Mouse (Mus musculus) intestine, embryonic 16.5 days (tissue): ENCODE measurements around the gene Slc6a9. TPM values are rescaled to one million over a fixed set of nuclear protein-coding genes. Genes with fewer than 3 reads are reported as not detected.

ENCODE experiments used
- ATAC-seq: fragments of 200-750 bp; cut with Nextera tagmentation; 2 replicates; pipeline ENCODE4 v1.8.0; 2017; ENCODE audit warnings: moderate TSS enrichment, moderate library complexity
- H3K27ac ChIP-seq: fragments of 300-500 bp; sonication (generic); 2 replicates; pipeline ENCODE4 v1.5.1; 2014; ENCODE audit warnings: mild to moderate bottlenecking, low read length
- H3K27me3 ChIP-seq: fragments of 300-500 bp; sonication (generic); replicated peaks from 2 replicates; pipeline ENCODE4 v1.6.1; 2014; ENCODE audit warnings: low read length, control low read depth, mixed read lengths; ENCODE audit not compliant: control insufficient read depth, insufficient read depth
- H3K36me3 ChIP-seq: fragments of 300-500 bp; sonication (generic); 2 replicates; pipeline ENCODE4 v1.6.1; 2014; ENCODE audit warnings: low read length, control low read depth; ENCODE audit not compliant: control insufficient read depth, insufficient read depth
- H3K4me1 ChIP-seq: fragments of 300-500 bp; sonication (generic); 2 replicates; pipeline ENCODE4 v1.6.1; 2014; ENCODE audit warnings: low read length, control low read depth, mixed read lengths; ENCODE audit not compliant: control insufficient read depth, insufficient read depth
- H3K4me2 ChIP-seq: fragments of 300-500 bp; sonication (generic); 2 replicates; pipeline ENCODE4 v1.6.1; 2014; ENCODE audit warnings: low read depth, low read length, control low read depth
- H3K4me3 ChIP-seq: fragments of 300-500 bp; sonication (generic); 2 replicates; pipeline ENCODE4 v1.5.1; 2014; ENCODE audit warnings: mild to moderate bottlenecking, low read length
- H3K9ac ChIP-seq: fragments of 300-500 bp; sonication (generic); 2 replicates; pipeline ENCODE4 v1.6.1; 2014; ENCODE audit warnings: low read depth, low read length
- H3K9me3 ChIP-seq: fragments of 300-500 bp; sonication (generic); 2 replicates; pipeline ENCODE4 v1.6.1; 2016; ENCODE audit warnings: low read length, control low read depth; ENCODE audit not compliant: control insufficient read depth
- WGBS: fragments of 180-500 bp; shearing (Covaris S2); extraction: QIAGEN DNeasy Blood & Tissue Kit; methylation state at CpG from one replicate; pipeline ENCODE4 v1.1.7; 2014; 5-methylcytosine and 5-hydroxymethylcytosine counted together
- polyA plus RNA-seq: library from polyadenylated mRNA; unstranded; fragments of >200 nt; fragmentation: Nextera tagmentation; extraction: Ambion mirVana; gene quantifications from 2 replicates; pipeline ENCODE4 v1.2.1, GENCODE M21; 2015

Gene Slc6a9
- 10.1 and 10.8 TPM in 2 replicates for polyA plus RNA-seq

DNA sequence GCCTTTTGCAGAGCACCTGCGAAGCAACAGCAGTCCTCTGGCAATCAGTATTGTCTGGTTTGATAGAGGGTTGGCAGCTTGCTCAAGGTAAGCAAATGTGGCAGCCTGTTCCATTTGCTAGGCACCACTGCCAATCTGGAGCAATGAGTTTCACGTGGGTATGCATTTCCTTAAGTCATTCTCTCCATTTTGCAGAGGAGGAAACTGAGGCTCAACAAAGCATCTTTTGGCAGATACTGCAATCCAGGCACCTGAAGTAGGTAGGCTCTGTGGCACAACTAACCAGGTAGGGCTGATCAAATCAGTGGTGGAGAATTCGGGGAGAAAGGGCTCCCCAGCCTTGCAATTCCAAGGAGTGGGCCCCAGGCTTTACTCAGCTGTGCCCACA, at the start of gene Slc6a9:
TSS of gene Slc6a9 (plus strand) at position 50 of the 388 bp plus-strand sequence.
- no peak for ATAC-seq
- peak within 1 kb of the TSS; percentile 90 for H3K27ac ChIP-seq
- H3K9ac ChIP-seq, result peak within 1 kb of the TSS; percentile 82
- peaks cover 33% of the 10 kb centered on the region for H3K4me1 ChIP-seq
- H3K9me3 ChIP-seq, result no peaks in the 10 kb centered on the region
- WGBS, result 38% methylated on average over 3 of the region's 3 CpGs
- H3K36me3 ChIP-seq, result no peaks in the 10 kb centered on the region
- H3K4me2 ChIP-seq, result peak within 1 kb of the TSS; percentile 86
- no peaks in the 10 kb centered on the region for H3K27me3 ChIP-seq
- peak within 1 kb of the TSS; percentile 73 for H3K4me3 ChIP-seq

DNA sequence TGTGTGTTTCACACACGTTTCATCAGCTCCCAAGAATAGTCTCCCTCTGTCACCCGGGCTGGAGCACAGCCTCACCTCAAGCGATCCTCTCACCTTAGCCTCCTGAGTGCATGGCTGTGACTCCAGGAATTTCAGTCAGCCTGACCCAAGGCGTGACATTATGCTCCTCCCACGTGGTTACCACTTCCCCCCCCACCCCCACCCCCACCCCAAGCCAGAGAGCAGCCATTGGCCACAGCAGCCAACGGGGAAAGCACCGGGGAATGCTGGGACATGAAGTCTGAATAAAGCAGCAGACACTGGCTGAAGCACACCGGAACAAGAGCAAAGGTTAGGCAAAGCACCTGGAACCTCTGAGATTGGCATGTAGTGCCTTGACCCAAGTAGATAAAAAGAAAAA, 47.3 kb upstream of the Slc6a9 start:
- WGBS, result 27% methylated on average over 8 of the region's 8 CpGs
- Histone ChIP-seq H3K27ac (no peak overlapping the region), H3K9ac (no peak overlapping the region), H3K4me3 (no peak overlapping the region), H3K36me3 (no peaks in the 10 kb centered on the region), H3K4me2 (peak overlapping the region; percentile 16; the same call in 1 of the 2 replicates), H3K27me3 (no peaks in the 10 kb centered on the region), H3K4me1 (no peaks in the 10 kb centered on the region), H3K9me3 (no peaks in the 10 kb centered on the region)
- ATAC-seq, result peak; percentile 91

DNA sequence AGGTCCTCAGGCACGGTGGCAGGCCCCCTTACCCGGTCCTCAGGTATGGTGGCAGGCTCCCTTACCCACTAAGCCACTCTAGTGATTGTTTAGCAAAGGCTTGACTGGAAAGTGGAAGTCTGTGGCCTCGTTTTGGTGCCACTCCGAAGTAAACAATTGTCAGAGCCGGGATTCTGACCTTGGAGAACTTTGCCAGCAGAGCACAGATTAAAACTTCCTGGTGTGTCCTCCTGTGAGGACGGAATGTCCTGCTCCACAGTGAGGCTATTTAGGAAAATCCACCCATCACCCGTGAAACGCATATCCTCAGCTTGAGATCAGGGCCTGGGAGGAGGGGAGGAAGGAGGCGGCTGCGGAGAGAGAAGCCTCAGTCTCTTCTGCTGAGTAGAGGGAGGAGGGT, 46.0 kb upstream of the Slc6a9 start:
- 64% methylated on average over 10 of the region's 10 CpGs for WGBS
- Histone ChIP-seq H3K27ac (no peak overlapping the region), H3K36me3 (no peaks in the 10 kb centered on the region), H3K4me2 (no peak overlapping the region), H3K27me3 (no peaks in the 10 kb centered on the region), H3K4me3 (no peak overlapping the region), H3K9ac (no peak overlapping the region), H3K4me1 (no peaks in the 10 kb centered on the region), H3K9me3 (no peaks in the 10 kb centered on the region)
- no peak for ATAC-seq

DNA sequence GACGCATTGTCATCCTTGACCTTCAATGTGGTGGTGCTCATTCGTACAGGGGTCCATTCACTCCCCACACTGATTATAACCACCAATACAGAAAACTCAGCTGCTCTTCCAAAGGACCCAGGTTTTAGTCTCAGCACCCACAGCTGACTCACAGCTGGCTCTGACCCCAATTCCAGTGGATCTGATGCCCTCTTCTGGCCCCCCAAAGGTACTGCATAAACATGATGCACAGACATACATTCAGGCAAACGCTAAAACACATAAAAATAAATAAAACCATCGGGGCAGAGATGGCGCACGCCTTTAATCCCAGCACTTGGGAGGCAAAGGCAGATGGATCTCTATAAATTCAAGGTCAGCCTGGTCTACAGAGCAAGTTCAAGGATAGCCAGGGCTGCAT, 34.4 kb upstream of the Slc6a9 start:
- H3K4me3 ChIP-seq, result no peak overlapping the region
- no peaks in the 10 kb centered on the region for H3K4me1 ChIP-seq
- H3K9ac ChIP-seq, result no peak overlapping the region
- 84% methylated on average over 6 of the region's 6 CpGs for WGBS
- ATAC-seq, result no peak
- no peak overlapping the region for H3K4me2 ChIP-seq
- H3K36me3 ChIP-seq, result no peaks in the 10 kb centered on the region
- H3K27ac ChIP-seq, result no peak overlapping the region
- H3K27me3 ChIP-seq, result no peaks in the 10 kb centered on the region
- no peaks in the 10 kb centered on the region for H3K9me3 ChIP-seq

GRCm38 (mm10) chr4:117806992-117807391, 27.3 kb upstream of the Slc6a9 start:
- H3K9ac ChIP-seq, result no peak overlapping the region
- H3K4me1 ChIP-seq, result peaks cover 7% of the 10 kb centered on the region; the same call in 1 of the 2 replicates
- H3K36me3 ChIP-seq, result no peaks in the 10 kb centered on the region
- no peak overlapping the region for H3K4me3 ChIP-seq
- no peaks in the 10 kb centered on the region for H3K27me3 ChIP-seq
- no peak overlapping the region for H3K4me2 ChIP-seq
- H3K27ac ChIP-seq, result 0 out of 2 replicates have a peak overlapping the region, but pooled peaks have one; percentile 14
- H3K9me3 ChIP-seq, result no peaks in the 10 kb centered on the region
- WGBS, result 50% methylated on average over 5 of the region's 5 CpGs
- ATAC-seq, result peak; percentile 68

DNA sequence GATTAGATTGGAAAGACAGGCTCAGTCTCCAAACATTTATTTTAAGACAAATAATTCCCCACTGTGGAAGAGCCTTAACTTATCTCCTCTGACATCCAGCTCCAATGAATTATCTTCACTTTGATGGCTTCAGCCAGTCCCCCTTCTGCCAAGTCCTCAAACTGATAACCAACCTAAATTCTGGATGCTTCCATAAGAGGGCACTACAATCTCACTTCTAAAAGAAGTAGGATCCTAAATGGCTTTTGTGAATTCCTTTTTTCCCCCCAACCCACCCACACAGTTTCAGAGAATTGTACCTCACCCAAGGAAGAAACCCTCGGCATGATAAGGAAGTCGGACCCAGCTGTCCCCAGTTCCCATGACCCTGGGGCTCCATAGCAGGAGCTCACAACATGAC, 23.4 kb upstream of the Slc6a9 start:
- Histone ChIP-seq H3K4me3 (no peak overlapping the region), H3K9ac (no peak overlapping the region), H3K27me3 (no peaks in the 10 kb centered on the region), H3K4me1 (peaks cover 7% of the 10 kb centered on the region; the same call in 1 of the 2 replicates), H3K9me3 (no peaks in the 10 kb centered on the region), H3K27ac (no peak overlapping the region), H3K36me3 (no peaks in the 10 kb centered on the region), H3K4me2 (no peak overlapping the region)
- WGBS, result 42% methylated on average over 2 of the region's 2 CpGs
- ATAC-seq, result no peak

- Histone ChIP-seq H3K27ac (no peak overlapping the region), H3K4me1 (no peaks in the 10 kb centered on the region), H3K36me3 (no peaks in the 10 kb centered on the region), H3K4me3 (no peak overlapping the region), H3K4me2 (no peak overlapping the region), H3K27me3 (no peaks in the 10 kb centered on the region), H3K9me3 (no peaks in the 10 kb centered on the region), H3K9ac (no peak overlapping the region)
- ATAC-seq, result no peak
- WGBS, result 59% methylated on average over 9 of the region's 9 CpGs
These were observed 20.6 kb upstream of the Slc6a9 start for GRCm38 (mm10) chr4:117813591-117814192.

DNA sequence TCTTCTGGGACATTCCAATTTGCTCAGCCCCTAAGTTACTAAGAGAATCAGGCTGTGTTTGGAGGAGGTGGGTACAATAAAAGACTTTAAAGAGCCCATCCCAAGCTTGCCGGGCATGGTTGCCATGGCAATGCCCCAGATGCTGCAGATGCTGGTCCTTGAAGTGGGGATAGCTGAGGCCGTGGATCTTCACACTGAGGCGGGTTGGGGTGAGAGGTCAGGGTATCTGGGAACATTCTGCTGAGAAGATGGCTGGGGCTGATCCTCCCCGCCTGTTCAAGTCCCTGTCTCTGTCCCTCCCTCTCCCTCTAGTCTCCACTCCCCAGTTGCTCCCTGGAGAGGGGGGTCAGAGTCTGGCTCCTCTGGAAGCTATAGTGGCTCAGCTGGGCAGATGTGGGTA, 20.0 kb upstream of the Slc6a9 start:
- H3K4me3 ChIP-seq, result no peak overlapping the region
- H3K9me3 ChIP-seq, result no peaks in the 10 kb centered on the region
- no peak overlapping the region for H3K27ac ChIP-seq
- no peaks in the 10 kb centered on the region for H3K27me3 ChIP-seq
- no peaks in the 10 kb centered on the region for H3K4me1 ChIP-seq
- ATAC-seq, result no peak
- H3K4me2 ChIP-seq, result no peak overlapping the region
- no peaks in the 10 kb centered on the region for H3K36me3 ChIP-seq
- H3K9ac ChIP-seq, result no peak overlapping the region
- WGBS, result 50% methylated on average over 4 of the region's 4 CpGs

DNA sequence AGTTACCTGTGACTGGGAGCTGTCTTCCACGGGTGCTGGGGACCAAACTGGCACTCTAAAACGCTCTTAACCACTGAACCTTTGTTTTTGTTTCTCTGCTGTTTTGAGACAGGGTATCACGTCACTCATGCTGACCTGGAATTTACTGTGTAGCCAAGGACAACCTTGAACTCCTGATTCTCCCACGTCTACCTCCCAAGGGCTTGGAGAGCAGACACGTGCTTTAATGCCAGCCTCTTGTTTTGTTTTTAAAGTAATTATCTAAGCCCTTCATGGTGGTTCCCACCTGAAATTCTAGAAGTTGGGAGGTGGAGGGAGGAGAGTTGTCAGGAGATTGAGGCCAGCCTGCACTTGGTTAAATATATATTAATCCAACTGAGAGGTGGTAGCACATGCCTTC, 17.5 kb upstream of the Slc6a9 start:
- no peaks in the 10 kb centered on the region for H3K36me3 ChIP-seq
- no peaks in the 10 kb centered on the region for H3K9me3 ChIP-seq
- H3K4me2 ChIP-seq, result no peak overlapping the region
- no peak for ATAC-seq
- no peaks in the 10 kb centered on the region for H3K27me3 ChIP-seq
- no peak overlapping the region for H3K4me3 ChIP-seq
- no peaks in the 10 kb centered on the region for H3K4me1 ChIP-seq
- H3K9ac ChIP-seq, result no peak overlapping the region
- H3K27ac ChIP-seq, result no peak overlapping the region
- WGBS, result 75% methylated on average over 5 of the region's 5 CpGs

DNA sequence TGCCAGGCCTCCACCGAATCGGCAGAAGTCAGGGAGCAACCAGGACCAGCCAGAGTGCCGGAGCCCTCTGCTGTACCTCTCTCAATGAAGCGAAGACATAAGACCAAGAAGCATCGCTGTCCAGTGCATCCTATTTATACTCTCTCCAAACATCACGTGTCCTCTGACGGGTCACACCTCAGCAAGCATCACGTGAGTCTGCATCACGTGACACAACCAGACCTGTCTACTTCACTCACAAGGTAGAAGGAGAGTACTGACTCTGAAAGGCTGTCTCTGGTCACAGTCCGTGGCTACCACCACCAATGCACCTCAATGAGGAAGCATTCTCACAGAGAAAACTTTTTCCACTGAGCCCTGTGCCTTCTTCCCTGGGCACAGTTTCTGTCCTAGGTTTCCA, 16.3 kb upstream of the Slc6a9 start:
- H3K27ac ChIP-seq, result no peak overlapping the region
- no peaks in the 10 kb centered on the region for H3K9me3 ChIP-seq
- H3K36me3 ChIP-seq, result no peaks in the 10 kb centered on the region
- 92% methylated on average over 10 of the region's 10 CpGs for whole genome bisulfite sequencing
- no peak for ATAC-seq
- H3K4me3 ChIP-seq, result no peak overlapping the region
- H3K4me1 ChIP-seq, result no peaks in the 10 kb centered on the region
- no peaks in the 10 kb centered on the region for H3K27me3 ChIP-seq
- H3K9ac ChIP-seq, result no peak overlapping the region
- no peak overlapping the region for H3K4me2 ChIP-seq
